Mouse (Mus musculus): Measurements from ENCODE around the gene Vmn2r36. TPM values are rescaled to one million over a fixed set of nuclear protein-coding genes. Genes with fewer than 3 reads are reported as not detected.

The Vmn2r36 gene
- not detected in 2 replicates for polyA plus RNA-seq (2012)

DNA sequence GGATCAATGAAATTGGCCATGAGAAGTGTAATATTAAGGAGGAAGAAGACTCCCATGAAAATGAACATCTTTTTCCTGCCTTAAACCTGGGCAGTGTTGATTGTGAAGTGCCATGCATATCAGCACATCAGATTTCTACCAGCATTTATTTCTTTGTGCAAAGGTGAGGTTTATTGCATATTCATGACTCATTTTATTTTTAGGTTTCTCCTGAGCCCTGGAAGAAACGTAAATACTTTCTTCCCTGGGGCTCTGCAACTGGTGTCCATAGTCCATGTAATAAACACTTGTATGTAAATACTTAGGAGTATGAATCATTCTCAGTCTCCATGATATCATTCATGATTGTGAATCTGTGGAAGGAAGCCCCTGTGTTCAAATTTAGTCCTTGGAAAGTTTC is at the start of gene Vmn2r36:
Gene Vmn2r36 (minus strand): TSS at position 101 of the 400 bp plus-strand sequence.

Other genes with a start within 250 kb of the Vmn2r36 start
- not detected in 2 replicates for gene Vmn2r34, start 213.0 kb downstream of the Vmn2r36 start, polyA plus RNA-seq (2012)
- gene Vmn2r35, start 82.6 kb downstream of the Vmn2r36 start, polyA plus RNA-seq (2012), result not detected in 2 replicates